Mouse (Mus musculus) embryonic fibroblast, embryonic 13.5 days (primary cell): ENCODE measurements around the gene Isx.

Experiments
- CTCF ChIP-seq: IDR thresholded peaks from 2 replicates; pipeline ENCODE4 v1.5.1; 2011; ENCODE audit warnings: mild to moderate bottlenecking, control low read depth, low read length, moderate library complexity, borderline replicate concordance; ENCODE audit not compliant: insufficient read depth
- POLR2A ChIP-seq: IDR thresholded peaks from 2 replicates; pipeline ENCODE4 v1.6.1; 2011; ENCODE audit warnings: low read depth, mild to moderate bottlenecking, control low read depth, low read length, moderate library complexity

GRCm38 (mm10) chr8:74942056-74942455 is 69.1 kb downstream of the Isx start:
- TF ChIP-seq CTCF (no peak), POLR2A (no peak)
